Mouse (Mus musculus): ENCODE results near the gene Maml1. TPM values are rescaled to one million over a fixed set of nuclear protein-coding genes. Genes with fewer than 3 reads are reported as not detected.
"Not testable (repeated sequence)": the region's sequence is repeated elsewhere in the genome, so short reads cannot be mapped to it uniquely, and the experiment has no call there.

The Maml1 gene
- polyA plus RNA-seq, 1 experiment from 2014 or later = 6.0 TPM

GRCm38 (mm10) chr11:50319343-50319742 lies 27.2 kb upstream of the Maml1 start:
- not testable (repeated sequence) for H3K4me1 ChIP-seq (replicated peaks; ENCODE audit: insufficient read depth, low read length); ATAC-seq (replicated peaks; ENCODE audit: low FRiP score, low read depth); H3K27ac ChIP-seq; H3K27me3 ChIP-seq (ENCODE audit: insufficient read depth, low read length); DNase-seq (ENCODE audit: low spot score); H3K9me3 ChIP-seq (replicated peaks; ENCODE audit: low read length); H3K4me2 ChIP-seq (ENCODE audit: low read length); H3K9ac ChIP-seq (ENCODE audit: low read depth, low read length); H3K4me3 ChIP-seq (replicated peaks; ENCODE audit: low read depth, low read length); H3K36me3 ChIP-seq (ENCODE audit: insufficient read depth, low read length)
- WGBS = 77% methylated on average over 4 of the region's 4 CpGs
- peak; percentile 36; the same call in 1 of the 2 replicates for TF ChIP-seq CTCF (IDR thresholded peaks at IDR 0.05; ENCODE audit: low read depth)

- no peak for TF ChIP-seq CTCF (IDR thresholded peaks at IDR 0.05; ENCODE audit: low read depth)
- H3K4me1 ChIP-seq (replicated peaks; ENCODE audit: insufficient read depth, low read length) = no peaks in the 10 kb centered on the region
- H3K27me3 ChIP-seq (ENCODE audit: insufficient read depth, low read length) = no peaks in the 10 kb centered on the region
- H3K27ac ChIP-seq = no peak overlapping the region
- H3K4me3 ChIP-seq (replicated peaks; ENCODE audit: low read depth, low read length) = no peak overlapping the region
- H3K9ac ChIP-seq (ENCODE audit: low read depth, low read length) = no peak overlapping the region
- H3K4me2 ChIP-seq (ENCODE audit: low read length) = no peak overlapping the region
- H3K36me3 ChIP-seq (ENCODE audit: insufficient read depth, low read length) = peaks cover 15% of the 10 kb centered on the region
- ATAC-seq (replicated peaks; ENCODE audit: low FRiP score, low read depth) (no peak), DNase-seq (ENCODE audit: low spot score) (no peak)
- WGBS = 75% methylated on average over 2 of the region's 2 CpGs
- H3K9me3 ChIP-seq (replicated peaks; ENCODE audit: low read length) = no peaks in the 10 kb centered on the region
These were observed 20.7 kb upstream of the Maml1 start for GRCm38 (mm10) chr11:50312803-50313202.

GRCm38 (mm10) chr11:50303406-50303805 lies 11.3 kb upstream of the Maml1 start:
- no peak for TF ChIP-seq CTCF (IDR thresholded peaks at IDR 0.05; ENCODE audit: low read depth)
- no peak for DNase-seq (ENCODE audit: low spot score)
- H3K27me3 ChIP-seq (ENCODE audit: insufficient read depth, low read length) = no peaks in the 10 kb centered on the region

GRCm38 (mm10) chr11:50291321-50292165 lies 568 bp downstream of the Maml1 start:
- H3K4me3 ChIP-seq (replicated peaks; ENCODE audit: low read depth, low read length) = peak overlapping the region; percentile 91
- H3K9ac ChIP-seq (ENCODE audit: low read depth, low read length) = peak overlapping the region; percentile 98
- TF ChIP-seq CTCF (IDR thresholded peaks at IDR 0.05; ENCODE audit: low read depth) = no peak
- under 1% methylated on average over 65 of the region's 85 CpGs for WGBS
- ATAC-seq (replicated peaks; ENCODE audit: low FRiP score, low read depth) (peak; percentile 70), DNase-seq (ENCODE audit: low spot score) (peak; percentile 56)
- H3K9me3 ChIP-seq (replicated peaks; ENCODE audit: low read length) = no peaks in the 10 kb centered on the region
- no peaks in the 10 kb centered on the region for H3K4me1 ChIP-seq (replicated peaks; ENCODE audit: insufficient read depth, low read length)
- H3K27ac ChIP-seq = peak overlapping the region; percentile 98
- H3K27me3 ChIP-seq (ENCODE audit: insufficient read depth, low read length) = no peaks in the 10 kb centered on the region
- peak overlapping the region; percentile 76 for H3K4me2 ChIP-seq (ENCODE audit: low read length)
- H3K36me3 ChIP-seq (ENCODE audit: insufficient read depth, low read length) = peaks cover 17% of the 10 kb centered on the region

More at GRCm38 (mm10) chr11:50303406-50303805, 11.3 kb upstream of the Maml1 start:
- H3K4me2 ChIP-seq (ENCODE audit: low read length) = no peak overlapping the region
- ATAC-seq (replicated peaks; ENCODE audit: low FRiP score, low read depth) = no peak
- H3K9ac ChIP-seq (ENCODE audit: low read depth, low read length) = no peak overlapping the region
- no peaks in the 10 kb centered on the region for H3K9me3 ChIP-seq (replicated peaks; ENCODE audit: low read length)
- H3K27ac ChIP-seq = no peak overlapping the region
- WGBS = 75% methylated on average over 2 of the region's 2 CpGs
- H3K36me3 ChIP-seq (ENCODE audit: insufficient read depth, low read length) = peaks cover 71% of the 10 kb centered on the region
- H3K4me3 ChIP-seq (replicated peaks; ENCODE audit: low read depth, low read length) = no peak overlapping the region
- no peaks in the 10 kb centered on the region for H3K4me1 ChIP-seq (replicated peaks; ENCODE audit: insufficient read depth, low read length)

- Histone ChIP-seq H3K27ac (peak overlapping the region; percentile 98), H3K36me3 (ENCODE audit: insufficient read depth, low read length) (peaks cover 14% of the 10 kb centered on the region), H3K4me3 (replicated peaks; ENCODE audit: low read depth, low read length) (peak overlapping the region; percentile 91), H3K27me3 (ENCODE audit: insufficient read depth, low read length) (no peaks in the 10 kb centered on the region), H3K9me3 (replicated peaks; ENCODE audit: low read length) (no peaks in the 10 kb centered on the region), H3K4me1 (replicated peaks; ENCODE audit: insufficient read depth, low read length) (no peaks in the 10 kb centered on the region), H3K9ac (ENCODE audit: low read depth, low read length) (peak overlapping the region; percentile 98), H3K4me2 (ENCODE audit: low read length) (peak overlapping the region; percentile 76)
- DNase-seq (ENCODE audit: low spot score) = peak; percentile 83
- TF ChIP-seq CTCF (IDR thresholded peaks at IDR 0.05; ENCODE audit: low read depth) = no peak
- 2% methylated on average over 20 of the region's 20 CpGs for WGBS
- no peak for ATAC-seq (replicated peaks; ENCODE audit: low FRiP score, low read depth)
These were observed 1.5 kb downstream of the Maml1 start for GRCm38 (mm10) chr11:50290486-50291225.

- Histone ChIP-seq H3K4me3 (replicated peaks; ENCODE audit: low read depth, low read length) (no peak overlapping the region), H3K9me3 (replicated peaks; ENCODE audit: low read length) (no peaks in the 10 kb centered on the region), H3K27ac (no peak overlapping the region), H3K4me1 (replicated peaks; ENCODE audit: insufficient read depth, low read length) (no peaks in the 10 kb centered on the region), H3K4me2 (ENCODE audit: low read length) (no peak overlapping the region), H3K36me3 (ENCODE audit: insufficient read depth, low read length) (peaks cover 5% of the 10 kb centered on the region; the same call in 1 of the 2 replicates), H3K9ac (ENCODE audit: low read depth, low read length) (no peak overlapping the region), H3K27me3 (ENCODE audit: insufficient read depth, low read length) (no peaks in the 10 kb centered on the region)
- 91% methylated on average over 1 of the region's 1 CpGs for WGBS
- no peak for TF ChIP-seq CTCF (IDR thresholded peaks at IDR 0.05; ENCODE audit: low read depth)
- DNase-seq (ENCODE audit: low spot score) (no peak), ATAC-seq (replicated peaks; ENCODE audit: low FRiP score, low read depth) (no peak)
These were observed 5.7 kb downstream of the Maml1 start for GRCm38 (mm10) chr11:50286428-50286827.

Data from kidney, postnatal 0 days (tissue).